Mouse (Mus musculus) midbrain, embryonic 13.5 days (tissue): Measurements from ENCODE around the gene Fntb. TPM values are rescaled to one million over a fixed set of nuclear protein-coding genes. Genes with fewer than 3 reads are reported as not detected.

ENCODE experiments used
- ATAC-seq: fragments of 200-750 bp; cut with Nextera tagmentation; 2 replicates; pipeline ENCODE4 v1.8.0; 2017; ENCODE audit warnings: mild to moderate bottlenecking, moderate TSS enrichment, moderate library complexity
- H3K27ac ChIP-seq: fragments of 300-500 bp; sonication (generic); 2 replicates; pipeline ENCODE4 v1.5.1; 2015; ENCODE audit warnings: inconsistent platforms, mild to moderate bottlenecking, moderate library complexity
- H3K27me3 ChIP-seq: fragments of 300-500 bp; sonication (generic); 2 replicates; pipeline ENCODE4 v1.6.1; 2015; ENCODE audit warnings: mild to moderate bottlenecking, inconsistent platforms
- H3K36me3 ChIP-seq: fragments of 300-500 bp; sonication (generic); 2 replicates; pipeline ENCODE4 v1.6.1; 2015; ENCODE audit warnings: mild to moderate bottlenecking, inconsistent platforms
- H3K4me1 ChIP-seq: fragments of 300-500 bp; sonication (generic); replicated peaks from 2 replicates; pipeline ENCODE4 v1.6.1; 2015; ENCODE audit warnings: inconsistent platforms
- H3K4me2 ChIP-seq: fragments of 300-500 bp; sonication (generic); replicated peaks from 2 replicates; pipeline ENCODE4 v1.6.1; 2015; ENCODE audit warnings: moderate library complexity, mild to moderate bottlenecking, inconsistent platforms
- H3K4me3 ChIP-seq: fragments of 300-500 bp; sonication (generic); replicated peaks from 2 replicates; pipeline ENCODE4 v1.5.1; 2015; ENCODE audit warnings: mild to moderate bottlenecking, inconsistent platforms
- H3K9ac ChIP-seq: fragments of 300-500 bp; sonication (generic); replicated peaks from 2 replicates; pipeline ENCODE4 v1.6.1; 2015; ENCODE audit warnings: mild to moderate bottlenecking, inconsistent platforms
- H3K9me3 ChIP-seq: fragments of 300-500 bp; sonication (generic); 2 replicates; pipeline ENCODE4 v1.6.1; 2016; ENCODE audit warnings: mild to moderate bottlenecking, inconsistent platforms
- WGBS: fragments of 180-500 bp; shearing (Covaris S2); methylation state at CpG from one replicate; pipeline ENCODE4 v1.1.7; 2015; 5-methylcytosine and 5-hydroxymethylcytosine counted together
- polyA plus RNA-seq: library from polyadenylated mRNA; unstranded; fragments of >200 nt; fragmentation: Nextera tagmentation; extraction: Ambion mirVana; gene quantifications from 2 replicates; pipeline ENCODE4 v1.2.1, GENCODE M21; 2015

Fntb gene
- polyA plus RNA-seq, result 33.4 and 36.8 TPM in 2 replicates

- peak; percentile 97 for ATAC-seq
- Histone ChIP-seq H3K27me3 (no peaks in the 10 kb centered on the region), H3K4me2 (peak within 1 kb of the TSS; percentile 65), H3K9me3 (no peaks in the 10 kb centered on the region), H3K4me3 (peak within 1 kb of the TSS; percentile 67), H3K9ac (peak within 1 kb of the TSS; percentile 77), H3K4me1 (peaks cover 13% of the 10 kb centered on the region), H3K27ac (peak within 1 kb of the TSS; percentile 77), H3K36me3 (no peaks in the 10 kb centered on the region)
- 0% methylated on average over 31 of the region's 31 CpGs for WGBS
Measured at GRCm38 (mm10) chr12:76765354-76765851, at the start of gene Fntb, which contains the start of gene Churc1. TSS of gene Fntb (plus strand) at chr12:76765589. TSS of gene Churc1 (plus strand) at chr12:76765538.

GRCm38 (mm10) chr12:76718384-76718783, 47.0 kb upstream of the Fntb start:
- 84% methylated on average over 4 of the region's 4 CpGs for WGBS
- H3K27ac ChIP-seq, result no peak overlapping the region
- no peak overlapping the region for H3K9ac ChIP-seq
- no peaks in the 10 kb centered on the region for H3K36me3 ChIP-seq
- no peak overlapping the region for H3K4me3 ChIP-seq
- no peaks in the 10 kb centered on the region for H3K4me1 ChIP-seq
- no peak for ATAC-seq
- no peaks in the 10 kb centered on the region for H3K9me3 ChIP-seq
- no peak overlapping the region for H3K4me2 ChIP-seq
- peaks cover 8% of the 10 kb centered on the region; the same call in 1 of the 2 replicates for H3K27me3 ChIP-seq

- no peak overlapping the region for H3K4me3 ChIP-seq
- no peak for ATAC-seq
- no peaks in the 10 kb centered on the region for H3K9me3 ChIP-seq
- no peak overlapping the region for H3K9ac ChIP-seq
- H3K36me3 ChIP-seq, result no peaks in the 10 kb centered on the region
- H3K4me1 ChIP-seq, result no peaks in the 10 kb centered on the region
- no peak overlapping the region for H3K4me2 ChIP-seq
- H3K27me3 ChIP-seq, result no peaks in the 10 kb centered on the region
- H3K27ac ChIP-seq, result no peak overlapping the region
Measured at GRCm38 (mm10) chr12:76720572-76720971, 44.8 kb upstream of the Fntb start.

GRCm38 (mm10) chr12:76722026-76722425, 43.4 kb upstream of the Fntb start:
- no peak overlapping the region for H3K4me2 ChIP-seq
- no peaks in the 10 kb centered on the region for H3K27me3 ChIP-seq
- H3K4me3 ChIP-seq, result no peak overlapping the region
- no peaks in the 10 kb centered on the region for H3K9me3 ChIP-seq
- no peaks in the 10 kb centered on the region for H3K4me1 ChIP-seq
- H3K36me3 ChIP-seq, result no peaks in the 10 kb centered on the region
- WGBS, result 83% methylated on average over 3 of the region's 3 CpGs
- no peak for ATAC-seq
- no peak overlapping the region for H3K9ac ChIP-seq
- no peak overlapping the region for H3K27ac ChIP-seq

GRCm38 (mm10) chr12:76727955-76728354, 37.4 kb upstream of the Fntb start:
- 92% methylated on average over 4 of the region's 4 CpGs for WGBS
- no peaks in the 10 kb centered on the region for H3K27me3 ChIP-seq
- no peak for ATAC-seq
- H3K4me2 ChIP-seq, result no peak overlapping the region
- H3K9me3 ChIP-seq, result 0 out of 2 replicates have a peak, but pooled peaks cover 5% of the 10 kb centered on the region
- H3K9ac ChIP-seq, result no peak overlapping the region
- H3K4me1 ChIP-seq, result no peaks in the 10 kb centered on the region
- H3K36me3 ChIP-seq, result no peaks in the 10 kb centered on the region
- H3K4me3 ChIP-seq, result no peak overlapping the region
- H3K27ac ChIP-seq, result no peak overlapping the region

GRCm38 (mm10) chr12:76750866-76751459, 14.4 kb upstream of the Fntb start:
- H3K9ac ChIP-seq, result no peak overlapping the region
- no peaks in the 10 kb centered on the region for H3K9me3 ChIP-seq
- H3K4me2 ChIP-seq, result no peak overlapping the region
- no peak for ATAC-seq
- H3K4me3 ChIP-seq, result no peak overlapping the region
- no peaks in the 10 kb centered on the region for H3K27me3 ChIP-seq
- no peak overlapping the region for H3K27ac ChIP-seq
- 83% methylated on average over 16 of the region's 16 CpGs for WGBS
- H3K36me3 ChIP-seq, result no peaks in the 10 kb centered on the region
- no peaks in the 10 kb centered on the region for H3K4me1 ChIP-seq

- Histone ChIP-seq H3K27ac (no peak overlapping the region), H3K4me3 (no peak overlapping the region), H3K9me3 (no peaks in the 10 kb centered on the region), H3K9ac (no peak overlapping the region), H3K4me1 (no peaks in the 10 kb centered on the region), H3K27me3 (no peaks in the 10 kb centered on the region), H3K36me3 (no peaks in the 10 kb centered on the region), H3K4me2 (no peak overlapping the region)
- 44% methylated on average over 14 of the region's 14 CpGs for WGBS
- ATAC-seq, result no peak
Measured at GRCm38 (mm10) chr12:76752652-76753318, 12.6 kb upstream of the Fntb start.

- peak; percentile 57 for ATAC-seq
Measured at GRCm38 (mm10) chr12:76765901-76766630, 677 bp downstream of the Fntb start.

GRCm38 (mm10) chr12:76770841-76771500, 5.6 kb downstream of the Fntb start:
- Histone ChIP-seq H3K27ac (no peak overlapping the region), H3K4me1 (peaks cover 7% of the 10 kb centered on the region), H3K4me2 (no peak overlapping the region), H3K27me3 (no peaks in the 10 kb centered on the region), H3K9me3 (no peaks in the 10 kb centered on the region), H3K9ac (no peak overlapping the region), H3K36me3 (no peaks in the 10 kb centered on the region), H3K4me3 (no peak overlapping the region)
- WGBS, result 95% methylated on average over 5 of the region's 5 CpGs
- ATAC-seq, result no peak

More at GRCm38 (mm10) chr12:76765901-76766630, 677 bp downstream of the Fntb start:
- H3K4me1 ChIP-seq, result peaks cover 13% of the 10 kb centered on the region
- peak overlapping the region; percentile 77 for H3K27ac ChIP-seq
- no peaks in the 10 kb centered on the region for H3K36me3 ChIP-seq
- peak overlapping the region; percentile 67 for H3K4me3 ChIP-seq
- no peaks in the 10 kb centered on the region for H3K27me3 ChIP-seq
- peak overlapping the region; percentile 77 for H3K9ac ChIP-seq
- no peaks in the 10 kb centered on the region for H3K9me3 ChIP-seq
- WGBS, result 34% methylated on average over 20 of the region's 20 CpGs
- peak overlapping the region; percentile 65 for H3K4me2 ChIP-seq

GRCm38 (mm10) chr12:76771540-76771939, 6.2 kb downstream of the Fntb start:
- peaks cover 1% of the 10 kb centered on the region; the same call in 1 of the 2 replicates for H3K4me1 ChIP-seq
- no peaks in the 10 kb centered on the region for H3K9me3 ChIP-seq
- H3K36me3 ChIP-seq, result no peaks in the 10 kb centered on the region
- 90% methylated on average over 5 of the region's 5 CpGs for WGBS
- no peak overlapping the region for H3K9ac ChIP-seq
- no peaks in the 10 kb centered on the region for H3K27me3 ChIP-seq
- H3K4me3 ChIP-seq, result no peak overlapping the region
- no peak overlapping the region for H3K27ac ChIP-seq
- no peak overlapping the region for H3K4me2 ChIP-seq
- ATAC-seq, result no peak

- peaks cover 4% of the 10 kb centered on the region; the same call in 1 of the 2 replicates for H3K36me3 ChIP-seq
- no peaks in the 10 kb centered on the region for H3K9me3 ChIP-seq
- 85% methylated on average over 3 of the region's 3 CpGs for WGBS
- no peak for ATAC-seq
- H3K9ac ChIP-seq, result no peak overlapping the region
- no peaks in the 10 kb centered on the region for H3K4me1 ChIP-seq
- no peak overlapping the region for H3K27ac ChIP-seq
- no peaks in the 10 kb centered on the region for H3K27me3 ChIP-seq
- no peak overlapping the region for H3K4me3 ChIP-seq
- no peak overlapping the region for H3K4me2 ChIP-seq
Measured at GRCm38 (mm10) chr12:76774652-76775051, 9.3 kb downstream of the Fntb start.
